Mouse (Mus musculus): ENCODE data around the gene V1rd19. TPM values are rescaled to one million over a fixed set of nuclear protein-coding genes. Genes with fewer than 3 reads are reported as not detected.
"Not testable (repeated sequence)": the region's sequence is repeated elsewhere in the genome, so short reads cannot be mapped to it uniquely, and the experiment has no call there.

The V1rd19 gene
- not detected in 2 replicates for polyA plus RNA-seq (2015; fragmentation: Nextera tagmentation; extraction: Ambion mirVana)

DNA sequence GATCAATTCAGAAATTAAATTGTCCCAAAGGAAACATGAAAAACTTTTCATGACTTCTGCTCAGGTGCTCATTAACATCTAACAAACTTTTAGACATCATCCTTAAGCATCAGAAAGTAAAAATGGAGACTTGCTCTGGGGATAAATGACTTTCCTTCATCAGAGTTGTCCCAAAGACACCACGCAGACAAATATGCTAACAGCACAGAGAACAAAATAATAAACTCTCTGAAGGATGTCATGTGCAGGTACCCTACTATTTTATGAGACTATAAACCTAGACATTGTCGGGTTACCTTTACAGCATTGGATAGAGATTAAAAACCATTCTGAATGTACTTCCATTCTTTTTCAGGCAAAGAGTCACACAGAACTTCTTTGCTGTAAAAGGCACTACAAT, at the start of gene V1rd19:
TSS of gene V1rd19 (plus strand) at position 301 of the 400 bp plus-strand sequence.
- no peak within 1 kb of the TSS for H3K9ac ChIP-seq (ENCODE audit: low read length)
- no peak for ATAC-seq (ENCODE audit: low read depth)
- H3K4me2 ChIP-seq (ENCODE audit: low read depth, low read length) = no peak within 1 kb of the TSS
- H3K4me1 ChIP-seq (replicated peaks; ENCODE audit: control insufficient read depth, insufficient read depth, low read length) = no peaks in the 10 kb centered on the region
- 62% methylated on average over 2 of the region's 2 CpGs for WGBS
- H3K9me3 ChIP-seq (ENCODE audit: control insufficient read depth, low read length) = no peaks in the 10 kb centered on the region; the same call in 1 of the 2 replicates
- H3K27me3 ChIP-seq (ENCODE audit: control insufficient read depth, insufficient read depth, low read depth, low read length) = no peaks in the 10 kb centered on the region
- H3K36me3 ChIP-seq (ENCODE audit: control insufficient read depth, insufficient read depth, low read length) = no peaks in the 10 kb centered on the region
- H3K4me3 ChIP-seq (ENCODE audit: low read length) = no peak within 1 kb of the TSS
- no peak within 1 kb of the TSS for H3K27ac ChIP-seq (ENCODE audit: low read length)

- not testable (repeated sequence) for H3K9me3 ChIP-seq (ENCODE audit: control insufficient read depth, low read length); H3K27me3 ChIP-seq (ENCODE audit: control insufficient read depth, insufficient read depth, low read depth, low read length); ATAC-seq (ENCODE audit: low read depth); H3K9ac ChIP-seq (ENCODE audit: low read length); H3K4me1 ChIP-seq (replicated peaks; ENCODE audit: control insufficient read depth, insufficient read depth, low read length); H3K4me2 ChIP-seq (ENCODE audit: low read depth, low read length); H3K4me3 ChIP-seq (ENCODE audit: low read length); H3K27ac ChIP-seq (ENCODE audit: low read length); H3K36me3 ChIP-seq (ENCODE audit: control insufficient read depth, insufficient read depth, low read length)
- WGBS = 40% methylated on average over 3 of the region's 3 CpGs
Measured at GRCm38 (mm10) chr7:23968044-23968443, 33.4 kb upstream of the V1rd19 start.

GRCm38 (mm10) chr7:23974315-23974714, 27.2 kb upstream of the V1rd19 start, which contains the start of gene Vmn1r181:
TSS of gene Vmn1r181 (plus strand) at chr7:23974615.
- not testable (repeated sequence) for H3K36me3 ChIP-seq (ENCODE audit: control insufficient read depth, insufficient read depth, low read length); H3K9ac ChIP-seq (ENCODE audit: low read length); ATAC-seq (ENCODE audit: low read depth); H3K4me3 ChIP-seq (ENCODE audit: low read length); H3K27ac ChIP-seq (ENCODE audit: low read length); H3K4me2 ChIP-seq (ENCODE audit: low read depth, low read length); H3K4me1 ChIP-seq (replicated peaks; ENCODE audit: control insufficient read depth, insufficient read depth, low read length); H3K9me3 ChIP-seq (ENCODE audit: control insufficient read depth, low read length); H3K27me3 ChIP-seq (ENCODE audit: control insufficient read depth, insufficient read depth, low read depth, low read length)
- WGBS = 85% methylated on average over 9 of the region's 9 CpGs

GRCm38 (mm10) chr7:24052660-24053304, 51.3 kb downstream of the V1rd19 start, which contains the start of gene Vmn1r183:
TSS of gene Vmn1r183 (plus strand) at chr7:24053254.
- H3K9me3 ChIP-seq (ENCODE audit: control insufficient read depth, low read length) = no peaks in the 10 kb centered on the region
- no peak within 1 kb of the TSS for H3K27ac ChIP-seq (ENCODE audit: low read length)
- no peaks in the 10 kb centered on the region for H3K27me3 ChIP-seq (ENCODE audit: control insufficient read depth, insufficient read depth, low read depth, low read length)
- H3K9ac ChIP-seq (ENCODE audit: low read length) = no peak within 1 kb of the TSS
- WGBS = 69% methylated on average over 4 of the region's 4 CpGs
- no peaks in the 10 kb centered on the region for H3K36me3 ChIP-seq (ENCODE audit: control insufficient read depth, insufficient read depth, low read length)
- no peak within 1 kb of the TSS for H3K4me3 ChIP-seq (ENCODE audit: low read length)
- no peaks in the 10 kb centered on the region for H3K4me1 ChIP-seq (replicated peaks; ENCODE audit: control insufficient read depth, insufficient read depth, low read length)
- no peak for ATAC-seq (ENCODE audit: low read depth)
- no peak within 1 kb of the TSS for H3K4me2 ChIP-seq (ENCODE audit: low read depth, low read length)

Other genes with a start within 250 kb of the V1rd19 start
- not detected in 2 replicates for gene Vmn1r174, start 249.4 kb upstream of the V1rd19 start, polyA plus RNA-seq (2015; fragmentation: Nextera tagmentation; extraction: Ambion mirVana)
- not detected in 2 replicates for gene Vmn1r175, start 191.0 kb upstream of the V1rd19 start, polyA plus RNA-seq (2015; fragmentation: Nextera tagmentation; extraction: Ambion mirVana)
- gene Vmn1r176, start 164.3 kb upstream of the V1rd19 start, polyA plus RNA-seq (2015; fragmentation: Nextera tagmentation; extraction: Ambion mirVana) = not detected in 2 replicates
- gene Vmn1r177, start 135.2 kb upstream of the V1rd19 start, polyA plus RNA-seq (2015; fragmentation: Nextera tagmentation; extraction: Ambion mirVana) = not detected in 2 replicates
- gene Vmn1r178, start 109.7 kb upstream of the V1rd19 start, polyA plus RNA-seq (2015; fragmentation: Nextera tagmentation; extraction: Ambion mirVana) = not detected in 2 replicates
- gene Vmn1r179, start 74.7 kb upstream of the V1rd19 start, polyA plus RNA-seq (2015; fragmentation: Nextera tagmentation; extraction: Ambion mirVana) = not detected in 2 replicates
- gene Vmn1r180, start 51.1 kb upstream of the V1rd19 start, polyA plus RNA-seq (2015; fragmentation: Nextera tagmentation; extraction: Ambion mirVana) = not detected in 2 replicates
- gene Vmn1r181, start 27.1 kb upstream of the V1rd19 start, polyA plus RNA-seq (2015; fragmentation: Nextera tagmentation; extraction: Ambion mirVana) = not detected in 2 replicates
- not detected in 2 replicates for gene Vmn1r183, start 51.6 kb downstream of the V1rd19 start, polyA plus RNA-seq (2015; fragmentation: Nextera tagmentation; extraction: Ambion mirVana)
- 18.9 and 21.0 TPM in 2 replicates for gene Zfp180, start 80.2 kb downstream of the V1rd19 start, polyA plus RNA-seq (2015; fragmentation: Nextera tagmentation; extraction: Ambion mirVana)
- 5.3 and 6.0 TPM in 2 replicates for gene Zfp112, start 110.6 kb downstream of the V1rd19 start, polyA plus RNA-seq (2015; fragmentation: Nextera tagmentation; extraction: Ambion mirVana)
- 18.4 and 18.5 TPM in 2 replicates for gene Zfp235, start 132.5 kb downstream of the V1rd19 start, polyA plus RNA-seq (2015; fragmentation: Nextera tagmentation; extraction: Ambion mirVana)
- gene Zfp114, start 173.4 kb downstream of the V1rd19 start, polyA plus RNA-seq (2015; fragmentation: Nextera tagmentation; extraction: Ambion mirVana) = 6.1 and 6.9 TPM in 2 replicates
- 11.8 and 12.8 TPM in 2 replicates for gene Zfp111, start 209.8 kb downstream of the V1rd19 start, polyA plus RNA-seq (2015; fragmentation: Nextera tagmentation; extraction: Ambion mirVana)
- 4.7 and 5.4 TPM in 2 replicates for gene Zfp109, start 235.9 kb downstream of the V1rd19 start, polyA plus RNA-seq (2015; fragmentation: Nextera tagmentation; extraction: Ambion mirVana)

Data from lung, embryonic 16.5 days (tissue).